Mouse (Mus musculus) MEL (cell line): ENCODE results near the gene Fn1.

Source experiments
- BHLHE40 ChIP-seq: IDR thresholded peaks from 2 replicates; pipeline ENCODE4 v1.6.1; 2012; ENCODE audit warnings: low read depth, mild to moderate bottlenecking, inconsistent platforms, low read length, improper control_type of control experiment, borderline replicate concordance
- CTCF ChIP-seq, 3 experiments: IDR thresholded peaks in 2 of 3; conservative IDR thresholded peaks in 1 of 3; 2 replicates each; pipeline ENCODE4 v1.5.1; 2011 to 2012; ENCODE audit warnings: low read length in 3 of 3, low read depth in 2 of 3, mild to moderate bottlenecking in 2 of 3, improper control_type of control experiment in 1 of 3, inconsistent platforms in 1 of 3, mixed read lengths in 1 of 3, moderate library complexity in 1 of 3; ENCODE audit not compliant: control insufficient read depth in 1 of 3, insufficient read depth in 1 of 3, poor library complexity in 1 of 3, severe bottlenecking in 1 of 3
- MYC ChIP-seq: IDR thresholded peaks from 2 replicates; pipeline ENCODE4 v1.6.1; 2011; ENCODE audit warnings: low read depth, mild to moderate bottlenecking, low read length, improper control_type of control experiment, moderate library complexity
- POLR2A ChIP-seq, 2 experiments: IDR thresholded peaks; 2 replicates each; pipeline ENCODE4 v1.6.1; 2011 to 2012; ENCODE audit warnings: low read length in 2 of 2, mild to moderate bottlenecking in 2 of 2, control low read depth in 1 of 2, improper control_type of control experiment in 1 of 2, low read depth in 1 of 2, moderate library complexity in 1 of 2; ENCODE audit not compliant: control insufficient read depth in 1 of 2, insufficient read depth in 1 of 2, poor library complexity in 1 of 2
- POLR2AphosphoS2 ChIP-seq: IDR thresholded peaks from 2 replicates; pipeline ENCODE4 v1.6.1; 2011; ENCODE audit warnings: low read length, improper control_type of control experiment
- RCOR1 ChIP-seq: IDR thresholded peaks from 2 replicates; pipeline ENCODE4 v1.6.1; 2012; ENCODE audit warnings: low read depth, mild to moderate bottlenecking, inconsistent platforms, low read length, improper control_type of control experiment
- ZNF384 ChIP-seq: IDR thresholded peaks from 2 replicates; pipeline ENCODE4 v1.6.1; 2012; ENCODE audit warnings: low read depth, mild to moderate bottlenecking, inconsistent platforms, low read length, improper control_type of control experiment

DNA sequence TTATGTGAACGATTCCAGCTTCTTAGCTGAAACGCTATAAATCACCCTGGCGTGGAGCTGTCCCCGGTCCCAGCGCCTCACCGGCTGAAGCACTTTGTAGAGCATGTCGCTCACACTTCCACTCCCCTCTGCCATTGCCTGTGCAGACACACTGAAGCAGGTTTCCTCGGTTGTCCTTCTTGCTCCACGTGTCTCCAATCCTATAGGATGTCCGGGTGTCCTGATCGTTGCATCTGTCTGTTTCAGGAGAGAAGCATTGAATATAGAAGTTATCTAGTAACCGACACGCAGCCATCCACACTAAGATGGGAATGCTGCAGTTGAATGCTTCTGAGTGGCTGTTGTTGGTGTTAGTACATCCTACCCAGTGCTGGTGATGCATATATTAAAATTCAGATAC lies 7.5 kb downstream of the Fn1 start:
- no peak for TF ChIP-seq POLR2AphosphoS2
- no peak for TF ChIP-seq POLR2A (IDR thresholded peaks at IDR 0.05; ENCODE audit: control insufficient read depth in 1 of 2, insufficient read depth in 1 of 2, low read depth in 1 of 2, low read length in 2 of 2, poor library complexity in 1 of 2)
- TF ChIP-seq MYC = no peak
- no peak for TF ChIP-seq ZNF384
- no peak for TF ChIP-seq RCOR1
- no peak for TF ChIP-seq CTCF (IDR thresholded peaks at IDR 0.05 in 2 of 3, conservative IDR thresholded peaks at IDR 0.05 in 1 of 3; ENCODE audit: control insufficient read depth in 1 of 3, insufficient read depth in 1 of 3, low read depth in 2 of 3, low read length in 3 of 3, poor library complexity in 1 of 3, severe bottlenecking in 1 of 3)
- no peak for TF ChIP-seq BHLHE40
